Mouse (Mus musculus) c-Kit-positive CD71-negative TER-119-negative erythroid progenitor cells, embryonic 14.5 days (primary cell): ENCODE measurements around the gene Prkag3.

ENCODE experiments used
- DNase-seq: peaks from one replicate; pipeline ENCODE4 v3.0.0-alpha.2; 2013; ENCODE audit warnings: low read depth

Gene Prkag3

DNA sequence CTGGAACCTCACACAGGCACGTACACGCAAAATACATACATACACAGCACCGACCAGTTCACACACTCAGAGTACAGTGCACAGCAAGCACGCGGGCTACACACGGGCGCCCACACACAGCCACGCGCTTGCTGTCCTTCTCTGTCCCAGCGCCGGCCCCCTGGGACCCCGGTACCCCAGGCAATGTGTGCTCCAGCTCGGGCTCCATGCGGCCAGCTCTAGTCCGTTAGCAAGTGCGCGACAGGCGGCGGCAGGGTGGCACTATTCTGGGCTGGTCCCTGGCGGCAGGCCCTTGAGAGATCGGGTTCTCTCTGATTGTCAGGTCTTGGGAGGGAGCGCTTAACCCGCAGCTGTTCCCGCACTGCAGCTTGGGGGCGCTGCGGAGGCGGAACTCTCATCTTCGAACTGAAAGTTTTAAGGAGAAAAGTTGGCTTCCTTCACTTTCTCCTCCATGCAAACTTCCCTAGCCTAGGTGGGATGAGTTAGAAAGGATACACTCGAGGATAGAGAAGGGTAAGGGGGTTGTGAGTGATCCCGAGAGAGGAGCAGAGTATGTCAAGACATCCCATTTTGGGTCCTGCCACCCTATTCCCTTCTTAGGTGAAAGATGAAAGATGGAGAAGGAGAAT is at the start of gene Prkag3:
TSS of gene Prkag3 (minus strand) at position 579 of the 629 bp plus-strand sequence.
- peak; percentile 60 for DNase-seq

DNA sequence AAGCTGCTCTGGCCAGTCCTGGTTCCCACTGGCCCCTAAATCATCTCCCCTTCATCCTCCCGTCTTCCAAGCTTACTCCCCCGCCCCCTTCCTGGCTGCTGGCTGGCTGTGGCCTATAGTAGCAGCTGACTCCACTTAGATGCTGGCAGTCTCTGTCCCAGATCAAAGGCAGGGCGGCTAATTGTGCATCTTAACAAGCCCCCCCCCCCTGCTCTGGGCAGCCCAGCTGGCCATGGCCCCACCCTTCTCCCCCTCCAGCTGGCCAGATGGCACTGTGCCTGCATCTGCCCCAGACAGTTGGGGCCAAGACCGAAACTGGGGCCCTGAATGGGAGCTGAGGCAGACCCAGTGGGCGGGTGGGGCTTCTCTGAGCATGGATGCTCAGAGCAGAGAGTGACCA is 48.4 kb upstream of the Prkag3 start:
- DNase-seq, result no peak

- no peak for DNase-seq
These were observed 46.1 kb upstream of the Prkag3 start for GRCm38 (mm10) chr1:74795145-74795529.

- DNase-seq, result no peak
These were observed 45.6 kb upstream of the Prkag3 start for GRCm38 (mm10) chr1:74794487-74795144.

GRCm38 (mm10) chr1:74792831-74793660 is 44.0 kb upstream of the Prkag3 start:
- DNase-seq, result no peak

GRCm38 (mm10) chr1:74791249-74791648 is 42.2 kb upstream of the Prkag3 start, which contains the start of gene Wnt10a:
TSS of gene Wnt10a (plus strand) at chr1:74791516.
- no peak for DNase-seq

DNA sequence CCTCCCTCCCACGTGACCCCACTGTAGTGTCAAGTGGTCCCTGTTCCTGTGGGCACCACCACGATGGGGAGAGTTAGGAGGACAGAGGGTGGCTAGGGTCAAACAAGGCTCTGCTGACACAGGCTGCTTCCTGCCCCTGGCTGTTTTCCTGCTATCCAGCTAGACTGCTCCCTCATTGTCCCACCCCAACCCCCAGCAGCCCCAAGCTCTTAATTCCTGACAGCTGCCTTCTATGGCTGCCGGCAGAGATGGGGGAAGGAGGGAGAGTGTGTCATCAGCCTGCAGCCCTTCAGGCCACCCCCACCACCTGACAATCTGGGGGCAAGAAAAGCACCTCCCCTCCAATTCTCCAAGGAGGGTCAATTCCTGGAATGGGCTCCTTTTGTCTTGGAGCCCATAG is 41.1 kb upstream of the Prkag3 start:
- no peak for DNase-seq

GRCm38 (mm10) chr1:74788603-74789176 is 39.7 kb upstream of the Prkag3 start:
- DNase-seq, result no peak

- peak; percentile 79 for DNase-seq
These were observed 38.8 kb upstream of the Prkag3 start for GRCm38 (mm10) chr1:74787846-74788245.

- DNase-seq, result no peak
These were observed 35.2 kb upstream of the Prkag3 start for GRCm38 (mm10) chr1:74784041-74784759.

GRCm38 (mm10) chr1:74783554-74783953 is 34.5 kb upstream of the Prkag3 start:
- DNase-seq, result no peak

GRCm38 (mm10) chr1:74782045-74782444 is 33.0 kb upstream of the Prkag3 start:
- no peak for DNase-seq

- no peak for DNase-seq
These were observed 30.0 kb upstream of the Prkag3 start for GRCm38 (mm10) chr1:74778934-74779486.

DNA sequence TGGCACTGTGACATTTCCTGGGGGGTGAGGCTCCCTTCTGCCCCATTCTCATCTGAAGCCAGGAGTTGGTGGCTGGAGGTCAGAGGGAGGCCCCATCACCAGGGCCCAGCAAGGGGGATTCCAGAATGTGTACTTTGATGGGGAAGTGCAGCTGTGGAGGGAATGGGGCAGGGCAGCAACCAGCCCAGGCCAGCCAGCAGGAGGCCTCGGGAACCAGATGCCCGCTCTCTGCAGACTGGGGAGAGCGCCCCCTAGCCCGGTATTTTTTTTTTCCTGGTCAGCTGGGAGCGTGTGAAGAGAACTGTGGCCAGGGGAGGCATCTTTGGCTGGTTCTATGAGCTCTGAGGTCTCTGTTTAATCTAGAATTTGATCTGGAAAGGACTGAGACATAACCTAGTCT is 26.8 kb upstream of the Prkag3 start:
- no peak for DNase-seq

- DNase-seq, result no peak
These were observed 25.0 kb upstream of the Prkag3 start for GRCm38 (mm10) chr1:74774062-74774461.

DNA sequence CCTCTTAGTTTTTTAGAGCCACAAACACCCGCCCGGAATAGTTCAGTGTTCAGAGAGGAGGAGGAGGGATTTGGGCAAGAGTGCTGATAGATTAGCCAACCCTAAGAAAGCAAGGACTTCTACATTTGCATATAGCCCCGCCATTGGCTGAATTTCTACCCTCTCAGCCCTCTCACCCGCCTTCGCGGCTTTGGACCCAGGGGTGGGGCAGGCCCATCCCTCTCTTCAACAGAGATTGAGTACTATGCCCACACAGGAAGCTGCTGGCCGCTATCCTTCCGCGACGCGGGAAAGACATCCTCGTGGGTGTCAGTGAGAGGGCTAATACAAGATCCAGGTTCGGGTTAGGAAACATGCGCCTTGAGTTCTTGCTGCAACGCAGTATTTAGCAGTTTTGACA is 24.1 kb upstream of the Prkag3 start:
- DNase-seq, result peak; percentile 67

GRCm38 (mm10) chr1:74771931-74772620 is 23.1 kb upstream of the Prkag3 start:
- DNase-seq, result no peak

DNA sequence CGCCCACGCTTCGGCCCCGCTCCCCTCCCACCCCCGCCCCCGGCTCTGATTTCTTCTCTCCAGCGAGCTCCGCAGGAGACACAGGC is 22.7 kb upstream of the Prkag3 start, which contains the start of gene Wnt6:
TSS of gene Wnt6 (plus strand) at position 48 of the 86 bp plus-strand sequence.
- DNase-seq, result no peak

GRCm38 (mm10) chr1:74771467-74771844 is 22.4 kb upstream of the Prkag3 start:
- DNase-seq, result no peak

- no peak for DNase-seq
These were observed 21.9 kb upstream of the Prkag3 start for GRCm38 (mm10) chr1:74770727-74771466.

DNA sequence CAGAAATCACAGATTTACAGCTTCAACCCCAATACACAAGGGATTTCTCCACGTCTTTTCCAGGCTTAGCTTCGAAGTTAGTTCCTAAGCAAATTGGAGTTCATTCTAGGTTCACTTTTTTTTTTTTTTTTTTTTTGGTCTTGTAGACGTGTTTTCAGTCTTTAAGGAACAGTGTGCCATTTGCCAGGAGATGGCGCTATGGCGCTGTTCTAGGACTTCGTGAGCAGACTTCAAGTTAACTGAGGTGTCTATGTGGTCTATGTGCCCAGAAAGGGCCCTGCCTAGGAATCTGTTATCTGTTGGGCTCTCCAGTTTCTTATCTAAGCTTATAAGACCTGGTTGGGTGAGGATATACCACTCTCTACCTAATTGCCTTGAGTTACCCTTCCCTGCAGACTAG is 14.1 kb upstream of the Prkag3 start:
- DNase-seq, result peak; percentile 94
